Mouse (Mus musculus): ENCODE data around the gene Slc8b1. TPM values are rescaled to one million over a fixed set of nuclear protein-coding genes. Genes with fewer than 3 reads are reported as not detected.

Gene Slc8b1
- total RNA-seq, 2 experiments from 2014 or later = 22.7 to 30.9 TPM

DNA sequence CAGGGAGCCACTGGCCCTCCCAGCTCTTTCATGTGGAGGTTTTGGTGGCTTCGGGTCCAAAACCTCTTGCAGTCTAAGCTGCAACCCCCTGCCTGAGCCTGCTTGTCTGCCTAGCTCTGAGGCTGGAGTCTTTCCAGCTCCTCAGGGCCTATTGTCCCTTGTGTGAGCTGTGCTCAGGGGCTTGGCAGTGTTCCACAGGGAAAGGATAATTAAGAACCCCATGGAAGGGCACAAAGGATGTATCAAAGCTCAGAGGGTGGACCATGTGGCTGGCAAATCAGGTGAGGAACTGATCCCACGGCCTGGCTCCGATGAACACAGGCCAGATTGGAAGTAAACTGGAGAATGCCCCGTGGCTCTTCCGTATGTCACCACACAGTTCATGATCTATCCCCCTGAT lies 55.1 kb downstream of the Slc8b1 start:
- DNase-seq (ENCODE audit: low spot score in 2 of 2) = no peak

DNA sequence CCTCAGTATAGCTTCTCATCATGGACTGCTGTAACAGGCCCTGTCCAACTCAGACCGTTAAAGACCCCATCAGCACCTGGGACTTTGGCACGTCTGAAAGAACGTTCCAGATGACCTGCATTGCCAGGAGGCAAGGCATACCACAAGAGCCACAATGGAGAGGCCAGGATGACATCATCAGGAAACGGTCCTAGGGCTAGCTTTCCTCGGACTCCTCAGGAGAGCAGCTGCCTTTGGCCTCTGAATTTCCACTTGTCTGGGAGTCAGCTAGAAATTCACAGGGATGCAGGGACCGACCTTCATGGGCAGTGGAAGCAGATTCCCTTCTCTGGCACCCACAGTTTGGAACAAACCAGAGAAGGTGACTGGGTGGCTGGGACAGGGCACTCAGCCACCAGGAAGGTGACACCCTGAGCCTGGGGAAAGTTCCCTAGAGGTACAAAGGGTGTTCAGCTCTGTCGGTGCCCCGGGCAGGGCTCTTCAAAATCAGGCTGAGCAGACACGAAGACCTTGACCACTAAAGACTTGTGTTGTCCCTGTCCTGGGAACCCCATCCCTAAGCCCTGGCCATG lies 55.8 kb downstream of the Slc8b1 start:
- no peak for DNase-seq (ENCODE audit: low spot score in 2 of 2)

GRCm38 (mm10) chr5:120567253-120567701 lies 56.3 kb downstream of the Slc8b1 start:
- DNase-seq (ENCODE audit: low spot score in 2 of 2) = peak; percentile 60 to 84

DNA sequence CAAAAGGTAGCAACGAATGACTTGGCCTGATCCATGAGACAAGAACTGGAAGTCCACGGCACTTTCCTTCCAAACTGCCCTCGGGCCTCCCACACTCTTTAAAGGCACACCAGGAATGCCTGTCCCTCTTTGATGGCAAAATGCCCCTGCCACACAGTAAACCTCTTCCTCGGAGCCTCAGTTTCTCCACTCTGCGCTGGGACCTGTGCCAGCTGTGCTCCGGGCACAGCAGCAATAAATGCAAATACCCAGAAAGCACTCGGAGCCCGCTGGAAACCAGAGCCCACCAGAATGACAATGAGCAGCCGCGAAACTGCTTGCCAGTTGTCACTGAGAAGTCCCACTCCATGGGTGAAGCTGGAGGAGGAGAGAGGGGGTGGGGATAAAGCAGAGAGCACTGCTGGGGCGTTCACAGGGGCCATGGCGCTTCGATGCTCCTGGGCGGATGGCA lies 56.8 kb downstream of the Slc8b1 start:
- no peak for DNase-seq (ENCODE audit: low spot score in 2 of 2)

DNA sequence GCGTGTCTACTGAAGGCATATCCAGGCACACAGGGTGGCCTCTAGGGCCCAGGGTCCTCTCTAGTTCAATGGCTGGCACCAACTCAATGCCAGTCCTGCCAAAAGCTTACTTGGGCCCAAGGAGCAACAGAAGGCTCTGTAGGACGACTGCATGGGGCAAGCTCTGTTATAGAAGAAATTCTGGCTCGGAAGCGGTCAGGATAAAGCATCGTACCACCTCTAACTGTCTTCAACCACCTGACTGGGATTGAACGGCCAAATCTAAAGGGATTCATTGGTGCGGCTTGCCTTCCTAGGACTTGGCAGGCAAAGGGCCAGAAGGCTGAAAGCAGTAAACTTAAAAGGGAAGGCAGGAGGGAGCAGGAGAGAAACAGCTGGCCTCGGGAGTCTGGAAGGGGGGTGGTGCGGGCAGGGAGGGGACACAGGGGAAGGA lies 57.4 kb downstream of the Slc8b1 start:
- no peak for DNase-seq (ENCODE audit: low spot score in 2 of 2)

DNA sequence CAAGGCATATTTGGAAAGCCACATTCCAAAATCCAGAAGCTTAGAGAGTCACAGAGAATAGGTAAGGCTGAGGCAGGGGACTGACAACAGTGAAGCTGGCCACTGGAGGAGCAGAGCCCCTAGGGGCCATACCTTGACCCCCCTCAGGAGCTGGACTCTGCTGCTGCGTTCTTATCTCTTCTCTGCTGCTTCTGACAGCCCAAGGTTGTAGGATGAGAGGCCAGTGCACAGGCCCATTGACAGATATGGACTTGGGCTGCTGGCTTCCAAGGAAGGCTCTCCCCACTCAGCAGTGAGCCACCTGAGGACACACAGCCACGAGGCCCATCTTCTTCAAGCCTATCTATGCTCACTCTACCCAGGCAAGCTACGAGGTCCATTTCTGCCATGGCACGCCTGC lies 58.0 kb downstream of the Slc8b1 start:
- no peak for DNase-seq (ENCODE audit: low spot score in 2 of 2)

DNA sequence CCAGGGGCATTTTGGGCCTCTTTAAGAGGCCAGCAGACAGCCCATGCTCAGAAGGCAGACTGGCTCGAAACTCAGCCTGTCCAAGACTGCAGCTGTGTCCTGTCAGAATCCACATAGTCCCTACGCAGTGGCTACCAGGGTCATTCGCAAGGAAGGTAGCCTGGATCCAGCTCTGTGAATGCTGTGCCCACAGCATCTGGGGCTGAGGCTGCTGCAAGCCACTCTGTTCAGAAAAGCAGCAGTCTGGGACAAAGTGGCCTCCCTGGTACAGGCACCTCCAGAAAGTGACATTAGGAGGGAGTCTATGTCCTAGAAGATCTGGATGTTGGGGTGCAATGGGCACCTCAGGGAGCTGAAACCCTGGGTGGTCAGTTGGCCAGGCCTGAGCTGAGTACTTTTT lies 58.8 kb downstream of the Slc8b1 start:
- DNase-seq (ENCODE audit: low spot score in 2 of 2) = no peak

- no peak for DNase-seq (ENCODE audit: low spot score in 2 of 2)
Observed at GRCm38 (mm10) chr5:120570289-120570897, 59.4 kb downstream of the Slc8b1 start.

GRCm38 (mm10) chr5:120571056-120571740 lies 60.2 kb downstream of the Slc8b1 start:
- no peak for DNase-seq (ENCODE audit: low spot score in 2 of 2)

- no peak for DNase-seq (ENCODE audit: low spot score in 2 of 2)
Observed at GRCm38 (mm10) chr5:120574469-120575063, 63.6 kb downstream of the Slc8b1 start.

DNA sequence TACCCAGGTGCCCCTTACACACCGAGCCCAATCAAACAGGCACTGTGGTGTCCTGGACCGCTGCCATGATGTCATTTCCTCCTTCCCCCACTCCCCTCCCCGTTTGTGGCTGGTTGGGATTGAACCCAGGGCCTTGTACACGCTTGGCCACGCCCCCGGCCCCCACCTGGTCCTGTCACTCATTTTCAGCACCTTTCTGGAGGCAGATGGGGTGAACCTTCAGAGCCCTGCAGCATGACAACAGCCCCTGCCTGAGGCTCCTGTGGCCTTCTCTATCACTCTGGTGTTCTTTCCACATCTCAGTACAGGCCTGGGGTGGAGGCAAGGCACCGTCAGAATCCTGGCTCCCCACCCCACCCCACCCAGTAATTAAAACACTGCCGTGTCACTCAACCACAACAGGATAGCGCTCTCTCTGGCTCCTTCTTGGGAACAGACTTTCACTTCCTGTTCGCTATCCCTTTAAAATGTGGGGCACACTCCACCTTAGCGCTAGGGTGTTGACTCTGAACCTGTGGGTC lies 65.9 kb downstream of the Slc8b1 start:
- no peak for DNase-seq (ENCODE audit: low spot score in 2 of 2)

- DNase-seq (ENCODE audit: low spot score in 2 of 2) = no peak
Observed at GRCm38 (mm10) chr5:120577935-120578441, 67.0 kb downstream of the Slc8b1 start.

- DNase-seq (ENCODE audit: low spot score in 2 of 2) = peak in 1 of 2 experiments; percentile 69
Observed at GRCm38 (mm10) chr5:120578504-120579081, 67.6 kb downstream of the Slc8b1 start.

DNA sequence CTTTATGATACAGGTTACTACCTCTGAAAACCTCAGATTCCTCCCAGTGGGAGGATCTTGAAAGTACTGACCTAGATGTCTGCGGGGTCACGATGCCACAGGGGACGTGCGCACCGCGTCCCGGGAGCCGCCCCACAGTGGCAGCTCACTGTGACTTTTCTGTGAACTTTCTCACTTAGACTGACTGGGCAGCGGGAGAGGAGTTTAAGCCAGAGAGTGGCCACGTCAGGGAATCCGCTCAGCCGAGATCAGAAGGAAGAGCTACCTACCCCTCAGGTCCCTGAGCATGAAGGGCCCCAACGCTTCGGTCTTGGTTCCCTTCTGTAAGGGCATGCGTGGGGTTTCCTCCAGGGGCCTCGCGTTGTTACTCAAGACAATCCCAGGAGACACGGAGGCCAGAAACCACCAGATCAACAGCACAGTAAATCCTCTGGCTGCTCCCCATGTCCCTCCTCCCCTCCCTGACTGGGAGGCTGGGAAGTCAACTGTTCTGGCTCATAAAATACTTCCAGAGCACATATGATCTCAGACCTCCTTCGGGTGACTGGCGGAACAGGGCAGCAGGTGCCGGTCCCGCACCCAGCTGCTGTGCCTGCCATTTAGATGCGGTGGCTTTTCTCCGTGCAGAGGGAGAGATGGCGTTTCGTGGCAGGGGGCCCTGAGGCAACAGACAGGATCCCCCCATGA lies 68.4 kb downstream of the Slc8b1 start:
- DNase-seq (ENCODE audit: low spot score in 2 of 2) = peak in 1 of 2 experiments; percentile 74

DNA sequence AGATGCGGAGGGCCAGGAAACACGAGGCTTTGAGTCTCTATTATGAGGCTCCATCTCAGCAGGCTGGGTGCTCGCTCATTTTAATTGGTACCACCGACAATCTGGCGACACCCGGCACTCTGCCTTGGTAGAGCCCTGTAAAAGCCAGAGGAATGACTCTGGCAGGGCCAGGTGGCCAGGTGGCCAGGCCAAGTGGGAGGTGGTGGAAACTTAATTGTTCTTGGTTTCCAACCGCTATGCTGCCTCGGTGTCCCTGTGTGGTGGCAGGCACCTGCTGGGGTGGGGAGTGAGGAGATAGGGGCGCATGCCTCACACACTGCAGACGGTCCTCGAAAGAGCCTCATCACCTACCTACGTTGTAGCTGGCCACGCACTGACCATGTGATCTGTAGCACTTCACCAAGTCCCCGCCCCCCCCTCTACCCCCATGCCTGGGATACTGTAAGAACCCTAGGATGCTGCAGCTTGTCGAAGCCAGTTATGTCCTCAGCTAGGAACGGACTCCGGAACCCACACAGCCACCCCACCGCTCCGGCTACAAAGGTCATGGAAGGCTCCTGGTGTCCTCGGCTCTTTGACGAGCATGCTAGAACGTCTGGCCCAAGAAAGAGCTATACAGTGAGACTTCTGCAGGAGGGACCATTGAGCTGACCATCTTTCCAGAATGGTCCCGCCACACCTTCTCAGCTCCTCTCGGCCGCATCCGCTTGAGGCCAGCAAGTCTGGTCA lies 69.1 kb downstream of the Slc8b1 start:
- no peak for DNase-seq (ENCODE audit: low spot score in 2 of 2)

- no peak for DNase-seq (ENCODE audit: low spot score in 2 of 2)
Observed at GRCm38 (mm10) chr5:120582002-120582401, 71.0 kb downstream of the Slc8b1 start.

- DNase-seq (ENCODE audit: low spot score in 2 of 2) = no peak
Observed at GRCm38 (mm10) chr5:120583511-120583910, 72.5 kb downstream of the Slc8b1 start.
